Mouse (Mus musculus) limb, embryonic 12.5 days (tissue): ENCODE measurements around the gene Ptprc. TPM values are rescaled to one million over a fixed set of nuclear protein-coding genes. Genes with fewer than 3 reads are reported as not detected.

Experiments used
- ATAC-seq: fragments of 200-750 bp; cut with Nextera tagmentation; 2 replicates; pipeline ENCODE4 v1.8.0; 2017; ENCODE audit warnings: low read depth, moderate TSS enrichment; ENCODE audit not compliant: insufficient number of reproducible peaks, insufficient read depth, low FRiP score, low TSS enrichment
- H3K27ac ChIP-seq: fragments of 300-500 bp; sonication (generic); 2 replicates; pipeline ENCODE4 v1.5.1; 2016; ENCODE audit warnings: mild to moderate bottlenecking, moderate library complexity
- H3K27me3 ChIP-seq: fragments of 300-500 bp; sonication (generic); 2 replicates; pipeline ENCODE4 v1.6.1; 2016; ENCODE audit warnings: mild to moderate bottlenecking, moderate library complexity
- H3K36me3 ChIP-seq: fragments of 300-500 bp; sonication (generic); 2 replicates; pipeline ENCODE4 v1.6.1; 2016; ENCODE audit warnings: mild to moderate bottlenecking, moderate library complexity
- H3K4me1 ChIP-seq: fragments of 300-500 bp; sonication (generic); replicated peaks from 2 replicates; pipeline ENCODE4 v1.6.1; 2016
- H3K4me2 ChIP-seq: fragments of 300-500 bp; sonication (generic); 2 replicates; pipeline ENCODE4 v1.6.1; 2016; ENCODE audit warnings: mild to moderate bottlenecking, moderate library complexity
- H3K4me3 ChIP-seq: fragments of 300-500 bp; sonication (generic); replicated peaks from 2 replicates; pipeline ENCODE4 v1.5.1; 2016; ENCODE audit warnings: mild to moderate bottlenecking
- H3K9ac ChIP-seq: fragments of 300-500 bp; sonication (generic); replicated peaks from 2 replicates; pipeline ENCODE4 v1.6.1; 2016; ENCODE audit warnings: mild to moderate bottlenecking, moderate library complexity
- H3K9me3 ChIP-seq: fragments of 300-500 bp; sonication (generic); 2 replicates; pipeline ENCODE4 v1.6.1; 2016; ENCODE audit warnings: mild to moderate bottlenecking, moderate library complexity
- WGBS: fragments of 180-500 bp; shearing (Covaris S2); methylation state at CpG from one replicate; pipeline ENCODE4 v1.1.7; 2016; 5-methylcytosine and 5-hydroxymethylcytosine counted together
- polyA plus RNA-seq: library from polyadenylated mRNA; unstranded; fragments of >200 nt; fragmentation: Nextera tagmentation; extraction: Ambion mirVana; gene quantifications from 2 replicates; pipeline ENCODE4 v1.2.1, GENCODE M21; 2016

The Ptprc gene
- polyA plus RNA-seq: 1.3 and 1.6 TPM in 2 replicates

DNA sequence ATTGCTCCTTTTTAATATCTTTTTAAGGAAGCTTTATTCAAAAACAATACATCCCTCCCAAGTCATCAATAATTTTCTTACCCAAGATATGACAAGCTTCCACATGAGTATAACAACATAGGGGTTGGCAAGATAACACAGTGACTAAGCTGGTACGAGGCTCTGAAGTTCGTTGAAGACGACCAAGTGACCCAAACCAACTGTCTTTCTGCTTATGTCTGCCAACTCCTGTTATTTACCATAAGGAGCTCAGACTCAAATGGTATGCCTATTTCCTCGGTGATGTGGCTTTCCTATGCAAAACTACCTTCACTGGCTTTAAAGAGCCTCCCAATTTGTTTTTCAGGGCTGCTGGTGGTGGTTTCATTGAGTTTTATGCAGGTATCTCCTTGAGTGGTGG lies at the start of gene Ptprc:
TSS of gene Ptprc (minus strand) at position 215 of the 400 bp plus-strand sequence.
- no peak within 1 kb of the TSS for H3K27ac ChIP-seq
- 78% methylated on average over 4 of the region's 4 CpGs for WGBS
- H3K27me3 ChIP-seq: no peaks in the 10 kb centered on the region
- H3K4me2 ChIP-seq: no peak within 1 kb of the TSS
- peaks cover 8% of the 10 kb centered on the region for H3K9me3 ChIP-seq
- no peak within 1 kb of the TSS for H3K4me3 ChIP-seq
- no peaks in the 10 kb centered on the region for H3K36me3 ChIP-seq
- H3K4me1 ChIP-seq: no peaks in the 10 kb centered on the region
- H3K9ac ChIP-seq: no peak within 1 kb of the TSS
- ATAC-seq: no peak

- no peaks in the 10 kb centered on the region for H3K4me1 ChIP-seq
Observed at GRCm38 (mm10) chr1:138214736-138215458, 39.4 kb upstream of the Ptprc start.

GRCm38 (mm10) chr1:138210387-138211024 lies 35.0 kb upstream of the Ptprc start:
- 90% methylated on average over 3 of the region's 3 CpGs for WGBS

More at GRCm38 (mm10) chr1:138214736-138215458, 39.4 kb upstream of the Ptprc start:
- Histone ChIP-seq H3K4me2 (no peak overlapping the region), H3K9ac (no peak overlapping the region), H3K27me3 (no peaks in the 10 kb centered on the region), H3K4me3 (no peak overlapping the region), H3K27ac (no peak overlapping the region), H3K36me3 (no peaks in the 10 kb centered on the region), H3K9me3 (no peaks in the 10 kb centered on the region)
- ATAC-seq: no peak
- 73% methylated on average over 3 of the region's 3 CpGs for WGBS

GRCm38 (mm10) chr1:138209751-138210150 lies 34.2 kb upstream of the Ptprc start:
- no peak overlapping the region for H3K9ac ChIP-seq
- WGBS: 96% methylated on average over 3 of the region's 3 CpGs
- no peak overlapping the region for H3K4me3 ChIP-seq
- H3K4me1 ChIP-seq: peaks cover 15% of the 10 kb centered on the region
- no peak for ATAC-seq
- H3K36me3 ChIP-seq: no peaks in the 10 kb centered on the region
- no peaks in the 10 kb centered on the region for H3K9me3 ChIP-seq
- no peak overlapping the region for H3K4me2 ChIP-seq
- no peaks in the 10 kb centered on the region for H3K27me3 ChIP-seq
- no peak overlapping the region for H3K27ac ChIP-seq

More at GRCm38 (mm10) chr1:138210387-138211024, 35.0 kb upstream of the Ptprc start:
- Histone ChIP-seq H3K36me3 (no peaks in the 10 kb centered on the region), H3K4me3 (no peak overlapping the region), H3K27ac (no peak overlapping the region), H3K27me3 (no peaks in the 10 kb centered on the region), H3K4me2 (no peak overlapping the region), H3K9me3 (no peaks in the 10 kb centered on the region), H3K4me1 (peaks cover 9% of the 10 kb centered on the region), H3K9ac (no peak overlapping the region)
- ATAC-seq: no peak

- H3K36me3 ChIP-seq: no peaks in the 10 kb centered on the region
- no peak overlapping the region for H3K4me3 ChIP-seq
- no peak; the same call in 1 of the 2 replicates for ATAC-seq
- H3K9ac ChIP-seq: no peak overlapping the region
- H3K27ac ChIP-seq: peak overlapping the region; percentile 42
- peaks cover 15% of the 10 kb centered on the region for H3K4me1 ChIP-seq
- 19% methylated on average over 7 of the region's 7 CpGs for WGBS
- H3K9me3 ChIP-seq: no peaks in the 10 kb centered on the region
- H3K27me3 ChIP-seq: no peaks in the 10 kb centered on the region
- H3K4me2 ChIP-seq: 0 out of 2 replicates have a peak overlapping the region, but pooled peaks have one; percentile 2
Observed at GRCm38 (mm10) chr1:138206041-138206440, 30.5 kb upstream of the Ptprc start.

DNA sequence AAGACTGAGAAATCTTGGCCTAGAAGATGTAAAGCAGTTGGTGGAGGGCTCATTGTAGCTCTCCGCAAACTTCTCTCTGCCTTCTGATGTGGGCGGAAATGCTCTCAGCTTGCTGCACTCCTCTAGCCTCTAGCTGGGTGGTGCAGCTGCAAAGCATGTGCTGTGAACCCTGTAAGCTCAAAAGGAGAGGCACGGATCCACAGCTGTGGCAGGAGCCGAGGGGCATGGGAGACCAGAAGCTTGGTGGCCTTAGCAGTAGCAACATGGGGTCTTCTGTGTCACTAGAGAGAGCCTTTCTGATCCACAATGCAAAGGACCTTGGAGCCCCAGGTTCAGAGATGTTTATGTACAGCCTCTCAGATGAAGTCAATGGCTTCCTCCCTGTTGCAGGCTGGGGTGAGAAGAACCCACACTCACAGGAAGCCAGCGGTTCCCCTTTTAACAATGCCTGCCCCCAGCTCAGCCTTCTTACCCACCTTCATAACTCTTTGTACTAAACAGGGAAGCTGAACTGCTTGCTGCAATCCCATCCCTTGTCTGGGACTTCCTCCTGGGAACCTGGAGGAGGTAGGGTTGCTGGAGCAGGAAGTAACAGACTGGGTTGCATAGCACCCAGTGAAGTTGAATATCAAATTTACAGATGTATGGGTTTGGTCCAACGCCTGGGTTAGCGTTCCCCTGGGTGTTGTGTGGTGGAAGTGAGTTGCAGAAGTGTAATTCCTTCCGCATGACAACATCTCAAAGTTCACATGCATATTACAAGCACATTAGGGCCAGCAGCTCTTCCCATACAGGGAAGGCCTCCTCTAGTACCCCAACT lies 16.4 kb upstream of the Ptprc start:
- no peak overlapping the region for H3K4me2 ChIP-seq
- no peaks in the 10 kb centered on the region for H3K9me3 ChIP-seq
- H3K9ac ChIP-seq: no peak overlapping the region
- no peak overlapping the region for H3K4me3 ChIP-seq
- H3K4me1 ChIP-seq: peaks cover 8% of the 10 kb centered on the region
- 73% methylated on average over 8 of the region's 8 CpGs for WGBS
- H3K27ac ChIP-seq: no peak overlapping the region
- no peak for ATAC-seq
- no peaks in the 10 kb centered on the region for H3K36me3 ChIP-seq
- no peaks in the 10 kb centered on the region for H3K27me3 ChIP-seq

DNA sequence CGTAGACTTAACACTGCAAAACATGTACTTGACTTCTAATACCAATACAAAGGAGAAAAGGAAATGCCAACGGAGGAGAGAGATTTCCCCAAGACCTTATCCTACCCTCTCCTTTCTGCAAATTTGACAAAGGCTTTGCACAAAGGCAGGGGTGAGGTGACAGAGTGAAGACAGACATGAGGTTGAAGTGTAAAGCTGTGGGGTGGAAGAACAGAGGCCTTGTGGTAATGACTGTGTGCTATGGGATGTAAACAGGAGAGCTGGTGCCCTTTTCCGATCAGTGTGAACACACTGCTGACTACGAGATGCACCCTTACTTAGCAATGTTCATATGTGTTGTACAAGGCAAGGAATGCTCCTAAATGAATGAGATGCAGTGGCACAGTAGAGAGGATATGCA lies 12.6 kb upstream of the Ptprc start:
- ATAC-seq: no peak
- Histone ChIP-seq H3K27me3 (no peaks in the 10 kb centered on the region), H3K9ac (no peak overlapping the region), H3K27ac (no peak overlapping the region), H3K4me3 (no peak overlapping the region), H3K36me3 (no peaks in the 10 kb centered on the region), H3K9me3 (no peaks in the 10 kb centered on the region), H3K4me2 (no peak overlapping the region), H3K4me1 (peaks cover 8% of the 10 kb centered on the region)
- 86% methylated on average over 4 of the region's 4 CpGs for WGBS

- Histone ChIP-seq H3K27ac (no peak overlapping the region), H3K4me1 (no peaks in the 10 kb centered on the region), H3K36me3 (no peaks in the 10 kb centered on the region), H3K4me2 (no peak overlapping the region), H3K9ac (no peak overlapping the region), H3K27me3 (no peaks in the 10 kb centered on the region), H3K9me3 (0 out of 2 replicates have a peak, but pooled peaks cover 4% of the 10 kb centered on the region), H3K4me3 (no peak overlapping the region)
- WGBS: 56% methylated on average over 4 of the region's 4 CpGs
- no peak for ATAC-seq
Observed at GRCm38 (mm10) chr1:138185904-138186303, 10.4 kb upstream of the Ptprc start.

DNA sequence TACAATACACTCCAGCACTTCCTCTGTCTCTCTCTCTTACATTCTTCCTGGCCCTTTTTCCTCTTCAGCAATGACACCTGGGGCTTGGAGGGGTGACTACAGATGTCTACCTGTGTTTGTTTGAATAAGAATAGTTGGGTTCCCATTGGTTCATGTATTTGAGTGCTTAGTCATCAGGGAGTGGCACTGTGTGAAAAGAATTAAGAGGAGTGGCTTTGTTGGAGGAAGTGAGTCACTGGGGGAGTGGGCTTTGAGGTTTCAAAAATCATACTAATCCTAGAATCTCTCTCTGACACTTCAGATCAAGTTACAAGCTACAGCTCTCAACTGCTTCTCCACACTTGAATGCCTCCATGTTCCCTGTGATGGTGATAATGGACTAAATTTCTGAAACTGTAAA lies 4.6 kb upstream of the Ptprc start:
- no peaks in the 10 kb centered on the region for H3K36me3 ChIP-seq
- H3K4me3 ChIP-seq: no peak overlapping the region
- H3K4me2 ChIP-seq: no peak overlapping the region
- H3K27ac ChIP-seq: no peak overlapping the region
- H3K4me1 ChIP-seq: no peaks in the 10 kb centered on the region
- no peak overlapping the region for H3K9ac ChIP-seq
- ATAC-seq: no peak
- no peaks in the 10 kb centered on the region for H3K27me3 ChIP-seq
- H3K9me3 ChIP-seq: peaks cover 12% of the 10 kb centered on the region

GRCm38 (mm10) chr1:138174705-138175492 lies 609 bp downstream of the Ptprc start:
- Histone ChIP-seq H3K4me1 (no peaks in the 10 kb centered on the region), H3K4me3 (no peak overlapping the region), H3K27ac (no peak overlapping the region), H3K9me3 (peaks cover 2% of the 10 kb centered on the region; the same call in 1 of the 2 replicates), H3K4me2 (no peak overlapping the region), H3K36me3 (no peaks in the 10 kb centered on the region), H3K27me3 (no peaks in the 10 kb centered on the region), H3K9ac (no peak overlapping the region)
- 85% methylated on average over 9 of the region's 9 CpGs for WGBS
- no peak for ATAC-seq
